Mouse (Mus musculus): ENCODE data around the gene Hist2h4. TPM values are rescaled to one million over a fixed set of nuclear protein-coding genes. Genes with fewer than 3 reads are reported as not detected.

Hist2h4 gene
- polyA plus RNA-seq, 1 experiment = 1.9 TPM

- Histone ChIP-seq H3K27ac (ENCODE audit: insufficient read depth, low read depth, low read length) (peak within 1 kb of the TSS; percentile 94), H3K4me3 (ENCODE audit: insufficient read depth, low read length) (peak within 1 kb of the TSS; percentile 69), H3K4me1 (ENCODE audit: control insufficient read depth, insufficient read depth, low read length) (peaks cover 14% of the 10 kb centered on the region)
- TF ChIP-seq CTCF (IDR thresholded peaks at IDR 0.05; ENCODE audit: low read depth, low read length) (no peak), POLR2A (IDR thresholded peaks at IDR 0.05; ENCODE audit: borderline replicate concordance, low read depth, low read length) (peak; percentile 94; the same call in 1 of the 2 replicates)
These were observed 6.7 kb upstream of the Hist2h4 start, which contains the start of gene Hist2h2bb for GRCm38 (mm10) chr3:96269511-96270474. Gene Hist2h2bb, plus strand, starts transcription at chr3:96269752.

DNA sequence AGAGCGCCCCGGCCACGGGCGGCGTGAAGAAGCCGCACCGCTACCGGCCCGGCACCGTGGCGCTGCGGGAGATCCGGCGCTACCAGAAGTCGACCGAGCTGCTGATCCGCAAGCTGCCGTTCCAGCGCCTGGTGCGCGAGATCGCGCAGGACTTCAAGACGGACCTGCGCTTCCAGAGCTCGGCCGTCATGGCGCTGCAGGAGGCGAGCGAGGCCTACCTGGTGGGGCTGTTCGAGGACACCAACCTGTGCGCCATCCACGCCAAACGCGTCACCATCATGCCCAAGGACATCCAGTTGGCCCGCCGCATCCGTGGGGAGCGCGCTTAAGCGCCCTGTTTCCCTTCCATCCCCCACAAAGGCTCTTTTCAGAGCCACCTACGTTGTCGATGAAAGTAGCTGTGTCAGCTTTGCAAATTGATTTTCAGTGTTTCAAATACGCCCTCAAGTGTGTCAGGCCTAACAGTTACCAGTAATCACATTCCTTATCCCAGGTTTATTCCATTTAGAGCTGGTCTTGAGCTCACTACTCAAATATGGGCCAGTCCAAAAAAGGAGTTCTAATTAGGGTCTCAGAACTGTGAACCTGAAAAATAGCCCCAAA, 5.8 kb upstream of the Hist2h4 start:
- Histone ChIP-seq H3K4me3 (ENCODE audit: insufficient read depth, low read length) (peak overlapping the region; percentile 69), H3K27ac (ENCODE audit: insufficient read depth, low read depth, low read length) (peak overlapping the region; percentile 94), H3K4me1 (ENCODE audit: control insufficient read depth, insufficient read depth, low read length) (peaks cover 20% of the 10 kb centered on the region)

GRCm38 (mm10) chr3:96268051-96268775, 5.1 kb upstream of the Hist2h4 start, which contains the start of gene Hist2h3b:
Gene Hist2h3b, plus strand, starts transcription at chr3:96268654.
- Histone ChIP-seq H3K27ac (ENCODE audit: insufficient read depth, low read depth, low read length) (peak within 1 kb of the TSS; percentile 94), H3K4me3 (ENCODE audit: insufficient read depth, low read length) (peak within 1 kb of the TSS; percentile 69)

GRCm38 (mm10) chr3:96267541-96267940, 4.4 kb upstream of the Hist2h4 start:
- TF ChIP-seq POLR2A (IDR thresholded peaks at IDR 0.05; ENCODE audit: borderline replicate concordance, low read depth, low read length) (no peak), CTCF (IDR thresholded peaks at IDR 0.05; ENCODE audit: low read depth, low read length) (no peak)
- 0 out of 2 replicates have a peak overlapping the region, but pooled peaks have one; percentile 24 for H3K27ac ChIP-seq (ENCODE audit: insufficient read depth, low read depth, low read length)
- no peak overlapping the region for H3K4me3 ChIP-seq (ENCODE audit: insufficient read depth, low read length)
- peaks cover 20% of the 10 kb centered on the region for H3K4me1 ChIP-seq (ENCODE audit: control insufficient read depth, insufficient read depth, low read length)

More at GRCm38 (mm10) chr3:96268051-96268775, 5.1 kb upstream of the Hist2h4 start, which contains the start of gene Hist2h3b:
- no peak for TF ChIP-seq POLR2A (IDR thresholded peaks at IDR 0.05; ENCODE audit: borderline replicate concordance, low read depth, low read length)
- TF ChIP-seq CTCF (IDR thresholded peaks at IDR 0.05; ENCODE audit: low read depth, low read length) = no peak
- H3K4me1 ChIP-seq (ENCODE audit: control insufficient read depth, insufficient read depth, low read length) = peaks cover 20% of the 10 kb centered on the region

DNA sequence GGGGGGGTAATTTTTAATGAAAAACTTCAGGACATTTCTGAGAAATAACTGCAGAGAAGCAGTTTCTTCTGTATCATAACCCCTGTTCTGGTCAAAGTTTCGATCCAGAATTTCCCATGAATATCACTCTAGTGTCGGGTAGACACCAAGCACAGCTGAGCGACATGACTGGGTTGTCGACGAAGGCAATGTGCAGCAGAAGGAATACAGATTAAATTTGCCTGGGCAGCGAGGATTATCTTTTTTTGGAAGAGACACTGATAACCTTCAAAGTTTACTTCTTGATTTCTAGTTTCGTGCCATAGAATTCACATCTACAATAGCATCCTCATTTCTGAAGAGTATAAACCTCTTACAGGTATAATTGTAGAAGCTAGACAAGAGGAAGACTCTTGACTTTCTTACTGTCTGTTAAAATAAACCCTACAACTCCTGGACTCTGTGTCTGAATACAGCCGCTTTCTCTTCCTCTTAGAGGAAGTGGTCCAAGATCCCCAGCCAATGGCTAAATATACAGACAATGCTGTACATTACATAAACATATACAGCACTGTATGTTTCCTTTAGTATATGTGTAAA, 3.1 kb upstream of the Hist2h4 start:
- H3K4me3 ChIP-seq (ENCODE audit: insufficient read depth, low read length) = no peak overlapping the region
- peaks cover 26% of the 10 kb centered on the region for H3K4me1 ChIP-seq (ENCODE audit: control insufficient read depth, insufficient read depth, low read length)
- no peak overlapping the region for H3K27ac ChIP-seq (ENCODE audit: insufficient read depth, low read depth, low read length)
- TF ChIP-seq CTCF (IDR thresholded peaks at IDR 0.05; ENCODE audit: low read depth, low read length) (no peak), POLR2A (IDR thresholded peaks at IDR 0.05; ENCODE audit: borderline replicate concordance, low read depth, low read length) (no peak)

DNA sequence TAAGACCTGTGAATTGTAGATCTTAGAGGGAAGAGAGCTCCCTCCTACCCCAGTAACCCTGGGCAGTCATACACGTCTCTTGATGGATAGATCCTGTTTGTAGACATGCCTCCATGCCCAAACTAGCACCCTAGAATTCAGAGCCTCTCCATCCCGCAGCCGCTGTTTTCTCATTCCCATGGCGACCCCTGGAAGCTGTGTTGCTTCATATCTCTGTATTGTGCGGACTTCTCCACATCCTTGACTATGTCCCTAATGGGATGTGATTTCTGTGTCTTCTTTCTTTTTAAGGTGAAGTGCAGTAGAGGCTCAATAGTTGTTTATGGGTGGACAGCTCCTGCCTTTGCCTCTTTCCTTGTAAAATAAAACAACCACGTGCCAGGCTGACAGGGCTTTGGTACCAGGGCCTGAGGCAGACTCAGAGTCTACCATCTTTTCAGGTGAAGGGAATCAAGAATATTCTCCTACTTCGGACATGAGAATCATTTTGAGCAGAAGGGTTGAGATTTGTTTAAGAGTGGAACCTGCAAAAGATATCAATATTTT, 1.4 kb upstream of the Hist2h4 start:
- TF ChIP-seq POLR2A (IDR thresholded peaks at IDR 0.05; ENCODE audit: borderline replicate concordance, low read depth, low read length) = no peak
- no peak for TF ChIP-seq CTCF (IDR thresholded peaks at IDR 0.05; ENCODE audit: low read depth, low read length)
- Histone ChIP-seq H3K4me3 (ENCODE audit: insufficient read depth, low read length) (peak overlapping the region; percentile 71), H3K27ac (ENCODE audit: insufficient read depth, low read depth, low read length) (peak overlapping the region; percentile 94), H3K4me1 (ENCODE audit: control insufficient read depth, insufficient read depth, low read length) (peaks cover 28% of the 10 kb centered on the region)

DNA sequence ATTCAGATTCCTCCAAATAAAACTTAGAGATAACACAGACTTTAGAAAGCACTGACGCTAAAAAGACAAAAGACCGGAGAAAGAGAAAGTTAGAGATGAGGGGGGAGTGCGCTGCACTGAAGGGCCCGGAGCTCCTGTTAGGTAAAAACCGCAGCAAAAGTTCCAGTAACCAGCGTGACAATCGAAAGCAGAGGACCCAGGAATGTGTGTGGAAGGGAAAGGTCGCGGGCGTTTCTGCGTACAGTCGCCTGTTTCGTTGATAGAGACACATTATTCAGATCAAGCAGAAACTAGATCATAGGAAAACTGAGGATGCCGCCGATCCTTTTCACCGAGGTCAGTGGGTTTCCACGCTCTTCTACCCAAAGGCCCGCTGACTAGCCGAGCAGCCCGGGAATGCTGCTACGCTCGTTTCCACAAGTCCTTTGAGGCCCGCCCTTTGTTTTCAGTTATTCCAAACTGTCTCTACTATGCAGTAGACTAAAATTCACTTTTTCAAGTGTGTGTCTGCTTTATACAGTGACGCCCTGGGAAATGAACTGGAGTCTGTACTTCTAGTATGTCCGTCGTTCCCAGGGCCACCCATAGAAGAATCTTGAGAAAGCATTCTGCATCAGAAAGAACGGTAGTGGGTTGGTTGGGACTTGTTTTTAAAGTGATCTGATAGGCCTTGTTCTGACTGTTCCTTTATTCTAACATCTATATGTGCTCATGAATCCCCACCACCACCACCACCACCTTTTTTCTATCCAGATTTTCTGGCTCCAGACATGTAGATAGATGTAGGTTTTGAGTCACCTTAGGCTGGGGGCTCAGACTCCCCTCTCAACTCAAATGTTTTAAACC, 670 bp upstream of the Hist2h4 start:
- Histone ChIP-seq H3K27ac (ENCODE audit: insufficient read depth, low read depth, low read length) (peak overlapping the region; percentile 94), H3K4me1 (ENCODE audit: control insufficient read depth, insufficient read depth, low read length) (peaks cover 28% of the 10 kb centered on the region), H3K4me3 (ENCODE audit: insufficient read depth, low read length) (peak overlapping the region; percentile 71)
- TF ChIP-seq POLR2A (IDR thresholded peaks at IDR 0.05; ENCODE audit: borderline replicate concordance, low read depth, low read length) (0 out of 2 replicates have a peak, but pooled peaks have one; percentile 51), CTCF (IDR thresholded peaks at IDR 0.05; ENCODE audit: low read depth, low read length) (no peak; the same call in 1 of the 2 replicates)

DNA sequence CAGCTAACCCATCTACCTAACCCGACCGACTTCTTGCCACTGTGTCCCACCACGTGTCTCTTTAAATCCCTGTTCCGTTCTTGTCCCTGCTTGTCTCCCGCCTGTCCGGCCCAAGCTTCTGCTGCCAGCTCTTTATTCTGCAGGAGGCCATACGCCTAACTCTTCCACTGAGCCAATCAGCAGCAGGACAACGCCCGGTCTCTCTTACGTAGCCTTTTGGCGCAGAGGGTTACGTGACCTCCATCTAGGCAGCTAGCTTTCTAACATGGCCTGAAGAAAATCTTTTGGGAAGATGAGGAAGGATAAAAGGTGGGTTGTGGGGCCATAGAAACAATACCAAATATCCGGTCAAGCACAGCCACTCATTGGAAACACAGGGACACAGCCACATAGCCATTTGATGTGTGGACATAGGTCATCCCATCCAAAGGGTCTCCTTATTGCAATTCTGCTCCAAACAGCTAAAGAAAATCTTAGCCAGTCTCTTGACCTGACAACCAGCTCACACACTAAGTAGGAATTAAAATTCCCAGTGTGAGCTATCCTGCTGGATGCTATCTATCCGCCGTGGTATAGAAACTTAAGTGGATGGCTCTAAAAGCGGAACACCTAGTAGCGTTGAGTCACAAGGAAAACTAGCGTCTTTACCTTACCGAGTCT, 765 bp downstream of the Hist2h4 start:
- Histone ChIP-seq H3K4me1 (ENCODE audit: control insufficient read depth, insufficient read depth, low read length) (peaks cover 24% of the 10 kb centered on the region), H3K27ac (ENCODE audit: insufficient read depth, low read depth, low read length) (peak overlapping the region; percentile 93), H3K4me3 (ENCODE audit: insufficient read depth, low read length) (peak overlapping the region; percentile 76)
- TF ChIP-seq POLR2A (IDR thresholded peaks at IDR 0.05; ENCODE audit: borderline replicate concordance, low read depth, low read length) (no peak), CTCF (IDR thresholded peaks at IDR 0.05; ENCODE audit: low read depth, low read length) (no peak)
